Mouse (Mus musculus) brain, embryonic 18.5 days (tissue): ENCODE data around the gene Ttf2.
A peak's percentile ranks its signal among the peaks of the same experiment; 100 is the strongest.

Experiments used
- DNase-seq: peaks from one replicate; pipeline ENCODE4 v3.0.0-alpha.2; 2012; ENCODE audit warnings: low read depth, low spot score

The Ttf2 gene

GRCm38 (mm10) chr3:100973906-100974305, 4.4 kb upstream of the Ttf2 start:
- peak; percentile 58 for DNase-seq

DNA sequence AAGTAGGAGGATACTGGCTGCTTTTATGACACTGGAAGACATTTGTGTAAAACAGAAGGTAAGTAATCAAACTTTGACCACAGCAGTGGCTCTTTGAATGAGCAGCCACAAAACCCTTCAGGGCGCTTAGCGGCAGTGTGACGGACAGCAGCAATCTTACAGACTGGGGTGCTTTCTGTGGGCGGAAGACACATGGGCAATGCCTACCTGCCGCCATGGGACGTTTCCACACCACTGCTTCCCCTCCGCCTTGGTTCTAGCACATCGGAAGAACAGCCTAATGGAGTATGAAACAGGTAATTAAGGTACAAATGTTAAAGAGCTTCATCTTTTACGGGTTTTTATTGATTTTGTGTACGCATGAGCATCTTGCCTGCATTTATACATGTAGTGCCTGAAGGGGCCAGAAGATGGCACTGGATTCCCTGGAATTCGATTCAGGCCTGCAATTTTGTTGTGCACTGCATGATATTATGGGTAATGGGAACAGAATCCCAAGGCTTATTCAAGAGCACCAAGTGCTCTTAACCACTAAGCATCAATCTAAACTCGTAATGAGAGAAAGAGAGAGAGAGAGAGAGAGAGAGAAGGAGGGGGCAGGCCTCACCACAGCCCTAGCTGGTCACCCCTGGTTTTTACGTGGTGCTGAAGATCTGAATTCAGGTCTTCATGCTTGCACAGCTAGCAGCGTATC, 5.5 kb downstream of the Ttf2 start:
- peak; percentile 50 for DNase-seq

DNA sequence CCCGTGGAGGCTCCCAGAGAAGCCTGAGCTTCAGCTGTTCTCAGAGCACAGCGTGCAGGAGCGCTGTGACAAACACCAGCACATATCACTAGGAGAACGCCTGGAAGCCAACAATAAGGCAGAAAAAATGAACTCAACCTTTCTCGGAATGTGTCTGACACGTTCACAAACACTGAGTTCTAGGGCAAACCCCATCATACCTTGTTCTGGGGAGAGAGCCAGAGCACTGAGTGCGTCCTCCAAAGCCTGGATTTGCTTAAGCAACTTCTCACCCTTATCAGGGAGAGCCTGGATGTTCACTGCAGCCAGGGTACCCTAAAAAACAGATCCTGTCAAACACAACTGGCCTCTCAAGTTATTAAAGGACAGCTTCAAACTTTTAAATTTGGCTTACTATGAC, 8.0 kb downstream of the Ttf2 start:
- no peak for DNase-seq

- no peak for DNase-seq
Observed at GRCm38 (mm10) chr3:100961007-100961406, 8.5 kb downstream of the Ttf2 start.

- DNase-seq: no peak
Observed at GRCm38 (mm10) chr3:100954616-100955015, 14.8 kb downstream of the Ttf2 start.

DNA sequence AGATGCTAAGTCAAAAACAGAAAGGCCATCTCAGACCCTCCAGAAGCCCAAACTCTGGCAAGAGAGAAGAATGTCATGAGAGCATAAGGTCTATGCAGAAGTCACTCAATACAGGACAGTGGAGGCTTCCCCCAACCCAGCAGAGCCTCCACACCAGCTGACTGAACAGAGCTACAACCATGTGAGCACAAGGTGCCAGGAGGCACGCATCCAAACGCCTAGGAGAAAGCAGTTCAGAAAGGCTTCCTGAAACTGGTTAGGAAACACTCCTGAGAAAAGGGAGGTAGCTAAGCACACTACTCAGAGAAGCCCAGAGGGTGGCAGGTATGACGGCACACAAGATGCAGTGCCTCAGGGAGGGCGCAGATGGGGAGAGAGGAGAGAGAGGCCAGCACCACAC, 17.9 kb downstream of the Ttf2 start:
- no peak for DNase-seq

DNA sequence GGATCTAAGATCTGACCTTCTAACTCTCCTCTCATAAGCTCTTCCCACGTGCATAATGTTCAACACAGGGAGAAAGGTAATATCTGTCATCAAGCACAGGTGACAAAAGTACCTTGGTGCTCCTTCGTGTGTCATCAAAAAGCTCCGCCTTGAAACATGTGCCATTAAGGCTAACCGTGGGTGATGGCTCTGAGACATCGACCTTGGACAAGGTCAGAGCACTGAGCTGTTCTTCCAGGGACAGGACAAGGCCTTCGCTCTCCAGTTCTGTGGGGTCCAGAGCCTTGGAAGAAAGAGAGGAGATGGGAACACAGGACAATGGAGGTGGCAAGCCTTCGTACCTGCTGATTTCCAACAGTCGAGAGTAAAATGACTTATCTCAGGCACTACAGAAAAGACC, 22.2 kb downstream of the Ttf2 start:
- no peak for DNase-seq

DNA sequence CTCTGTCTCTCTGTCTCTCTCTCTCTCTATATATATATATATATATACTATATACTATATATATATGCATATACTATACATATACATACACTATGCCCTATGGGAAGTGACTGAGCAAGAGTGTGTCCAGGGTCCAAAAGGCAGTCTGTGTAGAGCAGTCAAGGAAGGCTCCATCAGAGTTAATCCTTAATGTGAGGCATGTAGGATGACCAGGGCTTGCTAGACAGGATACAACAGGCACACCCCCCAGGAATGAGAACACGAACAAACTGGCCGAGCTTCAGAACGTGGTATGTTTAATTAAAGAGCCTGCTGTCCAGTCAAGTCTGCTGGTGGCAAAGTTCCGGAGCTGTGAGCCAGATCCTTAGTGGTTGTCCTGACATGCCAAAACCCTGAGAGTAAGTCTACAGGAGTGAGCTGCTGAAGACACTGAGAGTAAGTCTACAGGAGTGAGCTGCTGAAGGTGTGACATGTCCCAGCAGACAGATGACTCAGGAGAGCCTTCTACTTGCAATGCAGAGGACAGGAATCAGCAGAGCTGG, 28.9 kb downstream of the Ttf2 start:
- DNase-seq: no peak

DNA sequence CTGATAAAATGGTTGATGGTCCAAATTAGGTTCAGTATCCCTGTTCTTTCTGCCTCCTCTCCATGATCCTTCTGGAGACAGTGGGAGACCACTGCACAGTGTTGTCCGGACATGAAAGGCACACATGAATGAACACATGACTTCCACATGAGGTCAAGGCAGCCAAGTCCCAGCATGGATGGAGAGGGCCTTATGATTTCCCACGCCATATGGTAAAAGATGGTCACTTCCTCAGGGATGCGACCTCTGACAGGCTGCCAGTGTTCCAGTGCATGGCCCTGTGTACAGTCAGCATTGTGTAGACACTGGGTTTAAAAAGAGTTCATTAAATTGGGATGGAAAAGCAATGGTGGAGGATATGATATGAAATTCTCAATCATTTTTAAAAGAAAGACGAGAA, 31.3 kb downstream of the Ttf2 start:
- DNase-seq: no peak

DNA sequence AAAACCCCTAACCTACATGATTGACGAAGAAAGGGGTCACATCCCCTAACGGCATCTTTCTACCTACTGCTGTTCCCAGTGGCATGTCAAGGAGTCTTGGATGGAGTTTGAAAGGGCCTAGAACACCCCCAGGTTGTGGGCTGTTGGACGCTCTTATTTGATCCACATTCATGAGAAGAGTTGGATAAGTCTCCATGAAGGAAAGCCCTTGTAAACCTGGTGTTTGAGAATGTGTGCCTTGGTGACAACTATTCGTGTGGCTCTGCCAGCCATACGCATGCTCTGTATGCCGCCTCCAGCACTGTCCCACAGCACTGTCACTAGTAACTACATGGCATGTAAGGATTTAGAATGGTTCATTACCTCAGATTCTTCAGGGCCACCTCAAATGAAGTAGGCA, 33.3 kb downstream of the Ttf2 start:
- DNase-seq: no peak

- no peak for DNase-seq
Observed at GRCm38 (mm10) chr3:100935521-100935920, 33.9 kb downstream of the Ttf2 start.

- no peak for DNase-seq
Observed at GRCm38 (mm10) chr3:100932077-100932944, 37.2 kb downstream of the Ttf2 start.

DNA sequence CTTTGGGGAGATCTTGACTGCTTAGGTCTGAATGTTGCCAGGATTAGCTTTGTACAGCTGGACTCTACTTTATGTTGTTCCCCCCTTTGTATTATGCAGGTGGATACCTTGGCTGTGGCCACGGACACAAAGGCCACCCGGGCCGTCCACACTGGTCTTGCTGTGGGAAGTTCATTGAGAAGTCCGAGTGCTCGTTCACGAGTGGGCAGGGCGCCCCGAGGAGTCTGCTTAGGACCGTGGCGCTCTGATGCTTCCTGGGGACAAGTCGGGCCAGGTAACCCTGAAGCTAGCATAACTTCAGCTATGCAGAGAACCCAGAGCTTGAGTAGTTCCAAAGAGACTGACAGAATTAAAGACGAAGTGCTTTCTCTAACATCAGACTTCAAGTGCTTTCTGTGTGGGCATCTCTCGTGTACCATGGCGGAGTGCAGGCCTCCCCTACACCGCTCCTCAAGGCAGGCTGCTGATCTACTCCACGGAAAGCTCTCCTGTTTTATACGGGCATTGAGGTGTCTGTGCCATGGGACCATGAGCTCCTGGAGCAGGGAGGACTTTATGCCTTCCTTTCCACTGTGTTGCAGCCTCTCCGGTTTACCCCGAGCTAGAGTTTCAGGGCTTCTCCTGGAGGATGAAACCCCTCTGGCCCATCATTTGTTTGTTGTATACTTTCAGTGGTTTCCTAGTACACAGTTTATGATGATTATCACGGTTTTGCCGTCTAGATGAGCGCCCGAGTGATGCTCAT, 38.0 kb downstream of the Ttf2 start:
- no peak for DNase-seq

GRCm38 (mm10) chr3:100925176-100925575, 44.3 kb downstream of the Ttf2 start:
- DNase-seq: no peak

DNA sequence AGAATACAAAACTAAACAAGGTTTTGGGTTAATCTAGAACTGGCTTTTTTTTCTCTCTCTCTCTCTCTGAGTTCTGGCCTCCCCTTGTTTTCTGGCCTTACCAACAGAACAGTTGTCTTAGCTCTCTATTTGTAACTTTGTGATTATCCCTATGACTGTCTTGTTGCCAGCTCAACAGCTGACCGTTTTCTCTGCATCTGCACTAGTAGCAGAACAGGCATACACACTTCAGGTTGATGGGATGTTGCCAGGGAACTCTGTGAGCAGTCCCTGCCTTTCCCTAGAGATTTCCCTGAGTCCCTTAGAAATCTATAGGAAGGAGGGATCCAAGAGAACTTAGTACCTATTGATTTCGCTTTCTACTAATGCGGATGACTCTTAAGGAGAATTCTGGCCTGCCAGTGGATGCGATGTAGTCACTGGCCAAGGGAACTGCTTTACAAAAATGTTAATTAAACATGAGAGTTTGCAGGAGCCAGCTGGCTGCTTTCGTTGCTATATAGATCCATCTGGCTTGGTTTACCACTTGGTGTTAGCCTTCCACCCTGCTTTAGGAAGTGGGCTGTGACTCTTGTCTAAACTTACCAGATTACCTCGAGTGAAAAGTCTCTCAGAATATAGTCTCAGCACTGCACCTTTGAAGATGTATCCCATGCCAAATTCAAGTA, 45.3 kb downstream of the Ttf2 start:
- no peak for DNase-seq

GRCm38 (mm10) chr3:100922506-100923375, 46.7 kb downstream of the Ttf2 start:
- DNase-seq: no peak

DNA sequence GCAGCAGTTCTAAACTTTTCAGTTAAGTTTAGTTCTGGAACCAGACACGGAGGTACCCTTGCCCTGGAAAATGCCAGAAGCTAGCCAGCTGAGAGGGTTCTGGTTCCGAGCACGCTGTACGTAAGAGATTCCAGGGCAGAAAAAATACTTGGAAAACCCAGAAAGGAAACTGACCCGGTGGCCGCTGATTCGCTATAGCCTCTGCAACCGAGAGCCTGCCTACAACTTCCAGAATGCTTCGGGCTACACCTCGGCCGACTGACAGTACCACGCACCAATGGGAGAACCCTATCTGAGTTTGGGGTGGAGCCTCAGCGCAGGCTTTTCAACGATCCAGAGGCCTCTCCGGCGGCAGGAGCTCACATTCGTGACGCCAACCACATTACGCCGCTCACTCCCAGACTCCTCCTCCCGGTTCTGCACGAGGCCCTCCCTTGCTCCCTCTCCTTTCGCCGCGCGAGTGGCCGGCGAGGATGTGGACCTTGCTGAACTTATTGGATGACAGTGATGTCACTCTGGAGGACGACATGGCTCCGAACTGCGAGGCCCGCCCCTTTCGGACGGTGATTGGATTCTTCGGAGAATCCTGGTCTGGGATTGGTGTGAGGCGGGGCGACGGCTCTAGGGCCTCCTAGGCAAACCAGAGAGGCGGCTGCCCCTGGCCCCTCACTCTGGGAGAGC, 47.5 kb downstream of the Ttf2 start, which contains the start of gene Trim45:
Gene Trim45, plus strand, starts transcription at position 378 of the 681 bp plus-strand sequence.
- peak; percentile 99 for DNase-seq

GRCm38 (mm10) chr3:100920611-100921140, 48.8 kb downstream of the Ttf2 start:
- DNase-seq: no peak

- DNase-seq: no peak
Observed at GRCm38 (mm10) chr3:100916844-100917243, 52.6 kb downstream of the Ttf2 start.
